Mouse (Mus musculus) liver, adult 2 months (tissue): ENCODE data around the gene Akr1e1. TPM values are rescaled to one million over a fixed set of nuclear protein-coding genes. Genes with fewer than 3 reads are reported as not detected.
"Not testable (repeated sequence)": the region's sequence is repeated elsewhere in the genome, so short reads cannot be mapped to it uniquely, and the experiment has no call there.

Experiments
- DNase-seq: peaks from one replicate; pipeline ENCODE4 v3.0.0-alpha.2; 2011; ENCODE audit warnings: low read depth, low spot score; ENCODE audit errors: extremely low read depth
- H3K27ac ChIP-seq: fragments of 200-500 bp; replicated peaks from 2 replicates; pipeline ENCODE4 v1.5.1; 2012; ENCODE audit warnings: low read depth, mild to moderate bottlenecking, control low read depth, inconsistent platforms, low read length; ENCODE audit not compliant: insufficient read depth
- H3K27me3 ChIP-seq: fragments of 200-500 bp; 2 replicates; pipeline ENCODE4 v1.6.1; 2012; ENCODE audit warnings: mild to moderate bottlenecking, moderate library complexity, low read length, inconsistent platforms; ENCODE audit not compliant: control insufficient read depth, insufficient read depth
- H3K36me3 ChIP-seq: fragments of 200-500 bp; 2 replicates; pipeline ENCODE4 v1.6.1; 2012; ENCODE audit warnings: low read length, inconsistent platforms; ENCODE audit not compliant: control insufficient read depth, insufficient read depth
- H3K4me1 ChIP-seq: fragments of 200-500 bp; 2 replicates; pipeline ENCODE4 v1.6.1; 2011; ENCODE audit warnings: low read length; ENCODE audit not compliant: control insufficient read depth, insufficient read depth
- H3K4me3 ChIP-seq: fragments of 200-500 bp; 2 replicates; pipeline ENCODE4 v1.5.1; 2011; ENCODE audit warnings: low read depth, mild to moderate bottlenecking, control low read depth, low read length, moderate library complexity; ENCODE audit not compliant: insufficient read depth
- H3K79me2 ChIP-seq: fragments of 200-500 bp; 2 replicates; pipeline ENCODE4 v1.6.1; 2012; ENCODE audit warnings: inconsistent platforms, mild to moderate bottlenecking, low read length, moderate library complexity; ENCODE audit not compliant: control insufficient read depth, insufficient read depth
- H3K9ac ChIP-seq: fragments of 200-500 bp; 2 replicates; pipeline ENCODE4 v1.6.1; 2012; ENCODE audit warnings: low read depth, mild to moderate bottlenecking, control low read depth, inconsistent platforms, low read length
- CTCF ChIP-seq: fragments of 200-500 bp; IDR thresholded peaks from 2 replicates; pipeline ENCODE4 v1.5.1; 2011; ENCODE audit warnings: low read depth, low read length, control low read depth
- POLR2A ChIP-seq: fragments of 200-500 bp; IDR thresholded peaks from 2 replicates; pipeline ENCODE4 v1.6.1; 2011; ENCODE audit warnings: low read length, control low read depth; ENCODE audit not compliant: insufficient read depth; ENCODE audit errors: extremely low read depth
- WGBS: fragments of 180-500 bp; shearing (Covaris S2); methylation state at CpG from one replicate; pipeline ENCODE4 v1.1.7; 2018; 5-methylcytosine and 5-hydroxymethylcytosine counted together
- polyA plus RNA-seq: library from polyadenylated mRNA; depleted of rRNA; stranded (reverse); fragments of >200 nt; gene quantifications from 2 replicates; pipeline ENCODE4 v1.2.3, GENCODE M21; 2012
- total RNA-seq: library from RNA; depleted of rRNA; stranded (reverse); fragments of >200 nt; gene quantifications from 2 replicates; pipeline ENCODE4 v1.2.3, GENCODE M21; 2014

The Akr1e1 gene
- total and polyA plus RNA-seq, 2 experiments: 9.1 to 22.8 TPM

GRCm38 (mm10) chr13:4608530-4608929 is 444 bp downstream of the Akr1e1 start:
- DNase-seq: peak; percentile 55
- peak overlapping the region; percentile 80 for H3K9ac ChIP-seq
- peak overlapping the region; percentile 72 for H3K27ac ChIP-seq
- TF ChIP-seq CTCF: no peak
- TF ChIP-seq POLR2A: no peak
- H3K27me3 ChIP-seq: no peaks in the 10 kb centered on the region
- WGBS: 22% methylated on average over 9 of the region's 9 CpGs
- H3K36me3 ChIP-seq: peaks cover 3% of the 10 kb centered on the region; the same call in 1 of the 2 replicates
- peaks cover 8% of the 10 kb centered on the region; the same call in 1 of the 2 replicates for H3K4me1 ChIP-seq
- no peaks in the 10 kb centered on the region for H3K79me2 ChIP-seq
- H3K4me3 ChIP-seq: peak overlapping the region; percentile 59

GRCm38 (mm10) chr13:4606821-4607220 is 2.2 kb downstream of the Akr1e1 start:
- no peak overlapping the region for H3K4me3 ChIP-seq
- TF ChIP-seq CTCF (no peak), POLR2A (no peak)
- H3K4me1 ChIP-seq: peaks cover 8% of the 10 kb centered on the region; the same call in 1 of the 2 replicates
- 43% methylated on average over 4 of the region's 4 CpGs for WGBS
- peak; percentile 46 for DNase-seq
- no peaks in the 10 kb centered on the region for H3K79me2 ChIP-seq
- peaks cover 7% of the 10 kb centered on the region for H3K36me3 ChIP-seq
- H3K27ac ChIP-seq: no peak overlapping the region
- H3K27me3 ChIP-seq: no peaks in the 10 kb centered on the region
- H3K9ac ChIP-seq: no peak overlapping the region

- not testable (repeated sequence) for H3K4me3 ChIP-seq, H3K27me3 ChIP-seq, DNase-seq, H3K27ac ChIP-seq, H3K4me1 ChIP-seq, H3K79me2 ChIP-seq, H3K9ac ChIP-seq
- peaks cover 31% of the 10 kb centered on the region for H3K36me3 ChIP-seq
- WGBS: 78% methylated on average over 3 of the region's 3 CpGs
These were observed 5.5 kb downstream of the Akr1e1 start for GRCm38 (mm10) chr13:4603431-4603830.

GRCm38 (mm10) chr13:4576921-4577320 is 32.1 kb downstream of the Akr1e1 start:
- TF ChIP-seq CTCF: no peak
- TF ChIP-seq POLR2A: no peak
- H3K4me1 ChIP-seq: no peaks in the 10 kb centered on the region; the same call in 1 of the 2 replicates
- no peaks in the 10 kb centered on the region for H3K27me3 ChIP-seq
- no peak for DNase-seq
- H3K4me3 ChIP-seq: no peak overlapping the region
- WGBS: 56% methylated on average over 1 of the region's 1 CpGs
- H3K79me2 ChIP-seq: no peaks in the 10 kb centered on the region
- no peaks in the 10 kb centered on the region for H3K36me3 ChIP-seq
- H3K9ac ChIP-seq: no peak overlapping the region
- no peak overlapping the region for H3K27ac ChIP-seq

DNA sequence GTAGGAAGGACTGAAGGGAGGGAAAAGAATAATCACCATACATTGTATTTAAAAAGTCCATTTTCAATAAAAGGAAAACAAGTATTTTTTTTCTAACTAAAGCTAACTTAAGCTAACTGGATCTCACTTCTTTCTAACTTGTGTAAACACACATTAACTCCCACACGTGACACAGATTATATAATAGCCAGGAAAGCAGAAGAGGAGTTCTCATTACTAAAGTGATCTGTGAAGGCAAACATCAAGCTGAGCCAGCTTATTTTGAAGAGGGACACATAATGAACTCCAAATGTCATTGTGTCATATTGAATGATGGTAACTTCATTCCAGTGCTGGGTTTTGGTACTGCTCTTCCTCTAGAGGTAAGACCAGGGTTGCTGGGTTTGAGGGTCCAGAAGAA is 35.1 kb downstream of the Akr1e1 start, which contains the start of gene Akr1c21:
Akr1c21 (plus strand) TSS at position 205 of the 400 bp plus-strand sequence.
- H3K79me2 ChIP-seq: no peaks in the 10 kb centered on the region
- no peak within 1 kb of the TSS for H3K27ac ChIP-seq
- TF ChIP-seq CTCF (no peak), POLR2A (no peak)
- H3K4me1 ChIP-seq: no peaks in the 10 kb centered on the region; the same call in 1 of the 2 replicates
- no peaks in the 10 kb centered on the region for H3K36me3 ChIP-seq
- no peak within 1 kb of the TSS for H3K4me3 ChIP-seq
- DNase-seq: no peak
- no peaks in the 10 kb centered on the region for H3K27me3 ChIP-seq
- WGBS: 28% methylated on average over 1 of the region's 1 CpGs
- no peak within 1 kb of the TSS for H3K9ac ChIP-seq

DNA sequence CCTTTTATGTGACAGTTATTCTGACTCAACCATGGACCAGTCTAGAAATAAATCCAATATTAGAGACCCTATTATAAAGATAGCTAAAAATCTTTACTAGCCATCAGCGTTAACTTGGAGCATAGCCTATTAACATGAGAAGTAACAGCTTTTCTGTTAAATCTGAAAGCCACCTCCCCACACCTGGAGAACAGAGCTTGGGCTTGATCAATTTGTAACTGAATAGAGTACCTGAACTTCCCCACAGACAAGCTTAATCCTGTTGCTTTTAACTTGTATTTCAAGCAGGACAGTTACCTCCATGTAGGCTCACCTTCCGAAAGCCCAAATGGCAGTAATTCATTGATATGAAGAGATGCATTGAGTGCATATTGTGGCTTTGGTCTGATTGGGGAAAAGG is 43.0 kb downstream of the Akr1e1 start:
- WGBS: 93% methylated on average over 2 of the region's 2 CpGs
- no peak for DNase-seq
- H3K79me2 ChIP-seq: no peaks in the 10 kb centered on the region
- TF ChIP-seq CTCF: no peak
- no peak for TF ChIP-seq POLR2A
- no peak overlapping the region for H3K27ac ChIP-seq
- no peaks in the 10 kb centered on the region for H3K27me3 ChIP-seq
- no peak overlapping the region for H3K4me3 ChIP-seq
- H3K36me3 ChIP-seq: no peaks in the 10 kb centered on the region
- no peak overlapping the region for H3K9ac ChIP-seq
- no peaks in the 10 kb centered on the region for H3K4me1 ChIP-seq
